In genomic region chr3:122788314-122788713, GRCm38 (mm10) we compare ENCODE assay signal across 11 mouse cellular contexts. TPM values are rescaled to one million over a fixed set of nuclear protein-coding genes. Genes with fewer than 3 reads are reported as not detected.
DNase-seq lines count a peak whose midpoint lies in the region.
"Had no signal": no experiment of that assay in that cellular context is flagged by ENCODE, and none has a peak within 500 bp of the region (broad histone marks: within the 10 kb centered on the region; RNA-seq: fewer than 3 reads in every experiment).

No protein-coding gene starts in this region.

- DNase-seq in brain, adult 2 months (ENCODE audit: low read depth, low spot score) = peak; percentile 80
- peak; percentile 15 to 18 for DNase-seq in cerebellum, adult 18-20 months
- peak; percentile 24 to 46 for DNase-seq in frontal cortex, postnatal 14 days (ENCODE audit: low spot score in 2 of 2)
- peak; percentile 48 to 50 for DNase-seq in left cerebral cortex, postnatal 10 days (ENCODE audit: extremely low spot score in 1 of 2, low spot score in 2 of 2)
- DNase-seq in MN1 (ENCODE audit: low spot score) = no peak
- no peak for DNase-seq in neural tube, embryonic 10.5 days (ENCODE audit: extremely low spot score, low spot score)
- no peak for DNase-seq in kidney, adult 8-10 months
- DNase-seq in retina, embryonic 14.5 days (ENCODE audit: low spot score) = no peak
- DNase-seq: adrenal gland, adult 8-10 months; kidney, postnatal 25 days; thymus, postnatal 36 days had no signal

- intact Hi-C loops in left cerebral cortex, postnatal 10 days (cut with DNase I) = no loop called here

RNA-seq across cellular contexts. Expression of gene Pde5a, which starts 59.6 kb away (rescaled TPM):
- 10 to 100 TPM in 1 of 2 experiments, 1 to 10 TPM in 1; 8.9 to 14.3 TPM for total RNA-seq in left cerebral cortex, postnatal 10 days (2021)

Comparison
In these comparisons a context has a peak if more than half of its experiments do, and no peak if none do; other contexts are left out.
1. DNase-seq: peak in brain, adult 2 months (single experiment), cerebellum, adult 18-20 months (2 of 2), frontal cortex, postnatal 14 days (2 of 2) and left cerebral cortex, postnatal 10 days (2 of 2); none in MN1 (single experiment), neural tube, embryonic 10.5 days (single experiment), kidney, adult 8-10 months (0 of 2) and retina, embryonic 14.5 days (single experiment).